Mouse (Mus musculus) erythroblast, embryonic 14.5 days (primary cell): ENCODE data around the gene Lrrc1. TPM values are rescaled to one million over a fixed set of nuclear protein-coding genes. Genes with fewer than 3 reads are reported as not detected.

ENCODE experiments used
- H3K27me3 ChIP-seq: 2 replicates; pipeline ENCODE4 v1.6.1; 2012; ENCODE audit warnings: inconsistent platforms; ENCODE audit not compliant: control insufficient read depth
- H3K36me3 ChIP-seq: 2 replicates; pipeline ENCODE4 v1.6.1; 2012; ENCODE audit warnings: mild to moderate bottlenecking, inconsistent platforms; ENCODE audit not compliant: control insufficient read depth
- H3K4me1 ChIP-seq: 2 replicates; pipeline ENCODE4 v1.6.1; 2012; ENCODE audit warnings: inconsistent platforms; ENCODE audit not compliant: control insufficient read depth
- H3K4me3 ChIP-seq: replicated peaks from 2 replicates; pipeline ENCODE3; 2012; ENCODE audit warnings: moderate library complexity, mild to moderate bottlenecking, inconsistent platforms
- H3K9me3 ChIP-seq: 2 replicates; pipeline ENCODE4 v1.6.1; 2012; ENCODE audit warnings: low read length, inconsistent platforms, mixed read lengths; ENCODE audit not compliant: control insufficient read depth
- GATA1 ChIP-seq: IDR thresholded peaks from 2 replicates; pipeline ENCODE4 v1.6.1; 2012; ENCODE audit warnings: low read length, inconsistent platforms, mixed read lengths
- TAL1 ChIP-seq: IDR thresholded peaks from 3 replicates; pipeline ENCODE4 v1.6.1; 2012; ENCODE audit warnings: low read length, inconsistent platforms, mixed read lengths
- polyA plus RNA-seq: library from polyadenylated mRNA; stranded (reverse); fragments of >175 nt; gene quantifications from 2 replicates; pipeline ENCODE4 v1.2.3, GENCODE M21; 2012

Lrrc1 gene
- polyA plus RNA-seq, 1 experiment = 0.09 TPM

GRCm38 (mm10) chr9:77402971-77403370, 141.7 kb downstream of the Lrrc1 start:
- H3K27me3 ChIP-seq = no peaks in the 10 kb centered on the region
- H3K9me3 ChIP-seq = no peaks in the 10 kb centered on the region
- no peaks in the 10 kb centered on the region for H3K36me3 ChIP-seq
- H3K4me3 ChIP-seq = no peak overlapping the region
- no peaks in the 10 kb centered on the region for H3K4me1 ChIP-seq
- TF ChIP-seq TAL1 (no peak), GATA1 (no peak)

- no peaks in the 10 kb centered on the region; the same call in 1 of the 2 replicates for H3K27me3 ChIP-seq
- TF ChIP-seq GATA1 (no peak), TAL1 (no peak)
- no peak overlapping the region for H3K4me3 ChIP-seq
- no peaks in the 10 kb centered on the region for H3K36me3 ChIP-seq
- H3K4me1 ChIP-seq = no peaks in the 10 kb centered on the region
- H3K9me3 ChIP-seq = no peaks in the 10 kb centered on the region
These were observed 144.9 kb downstream of the Lrrc1 start for GRCm38 (mm10) chr9:77399801-77400200.

GRCm38 (mm10) chr9:77398856-77399631, 145.6 kb downstream of the Lrrc1 start:
- Histone ChIP-seq H3K27me3 (no peaks in the 10 kb centered on the region; the same call in 1 of the 2 replicates), H3K9me3 (no peaks in the 10 kb centered on the region), H3K36me3 (no peaks in the 10 kb centered on the region), H3K4me3 (no peak overlapping the region), H3K4me1 (no peaks in the 10 kb centered on the region)
- TF ChIP-seq GATA1 (no peak), TAL1 (no peak)

GRCm38 (mm10) chr9:77397027-77397426, 147.6 kb downstream of the Lrrc1 start:
- Histone ChIP-seq H3K9me3 (no peaks in the 10 kb centered on the region), H3K36me3 (no peaks in the 10 kb centered on the region), H3K27me3 (no peaks in the 10 kb centered on the region; the same call in 1 of the 2 replicates), H3K4me3 (no peak overlapping the region), H3K4me1 (no peaks in the 10 kb centered on the region)
- TF ChIP-seq GATA1 (no peak), TAL1 (no peak)

GRCm38 (mm10) chr9:77391248-77391647, 153.4 kb downstream of the Lrrc1 start:
- Histone ChIP-seq H3K27me3 (no peaks in the 10 kb centered on the region; the same call in 1 of the 2 replicates), H3K4me3 (no peak overlapping the region), H3K36me3 (no peaks in the 10 kb centered on the region), H3K9me3 (no peaks in the 10 kb centered on the region), H3K4me1 (no peaks in the 10 kb centered on the region)
- no peak for TF ChIP-seq TAL1
- no peak for TF ChIP-seq GATA1

GRCm38 (mm10) chr9:77388956-77389355, 155.7 kb downstream of the Lrrc1 start:
- Histone ChIP-seq H3K4me1 (no peaks in the 10 kb centered on the region), H3K36me3 (no peaks in the 10 kb centered on the region), H3K27me3 (no peaks in the 10 kb centered on the region), H3K4me3 (no peak overlapping the region), H3K9me3 (no peaks in the 10 kb centered on the region)
- TF ChIP-seq GATA1 = no peak
- TF ChIP-seq TAL1 = no peak

- no peaks in the 10 kb centered on the region for H3K4me1 ChIP-seq
- TF ChIP-seq TAL1 (no peak), GATA1 (no peak)
These were observed 157.9 kb downstream of the Lrrc1 start for GRCm38 (mm10) chr9:77386751-77387150.

GRCm38 (mm10) chr9:77385611-77386010, 159.1 kb downstream of the Lrrc1 start:
- no peaks in the 10 kb centered on the region for H3K27me3 ChIP-seq
- no peaks in the 10 kb centered on the region for H3K4me1 ChIP-seq
- H3K9me3 ChIP-seq = no peaks in the 10 kb centered on the region
- TF ChIP-seq TAL1 (no peak), GATA1 (no peak)
- no peak overlapping the region for H3K4me3 ChIP-seq
- no peaks in the 10 kb centered on the region for H3K36me3 ChIP-seq

More at GRCm38 (mm10) chr9:77386751-77387150, 157.9 kb downstream of the Lrrc1 start:
- Histone ChIP-seq H3K9me3 (no peaks in the 10 kb centered on the region), H3K36me3 (no peaks in the 10 kb centered on the region), H3K4me3 (no peak overlapping the region), H3K27me3 (no peaks in the 10 kb centered on the region)

GRCm38 (mm10) chr9:77384651-77385050, 160.0 kb downstream of the Lrrc1 start:
- Histone ChIP-seq H3K9me3 (no peaks in the 10 kb centered on the region), H3K4me1 (no peaks in the 10 kb centered on the region), H3K36me3 (no peaks in the 10 kb centered on the region), H3K4me3 (no peak overlapping the region), H3K27me3 (no peaks in the 10 kb centered on the region)
- TF ChIP-seq GATA1 (no peak), TAL1 (no peak)

- H3K4me3 ChIP-seq = no peak overlapping the region
- no peaks in the 10 kb centered on the region for H3K36me3 ChIP-seq
- H3K9me3 ChIP-seq = no peaks in the 10 kb centered on the region
- no peak for TF ChIP-seq GATA1
- TF ChIP-seq TAL1 = no peak
- H3K27me3 ChIP-seq = no peaks in the 10 kb centered on the region
- H3K4me1 ChIP-seq = no peaks in the 10 kb centered on the region
These were observed 160.7 kb downstream of the Lrrc1 start for GRCm38 (mm10) chr9:77383951-77384350.
